Mouse (Mus musculus) liver, postnatal 0 days (tissue): ENCODE measurements around the gene Pola2.

Experiments
- CTCF ChIP-seq: sonication (generic); IDR thresholded peaks from 2 replicates; pipeline ENCODE4 v1.5.1; 2016; ENCODE audit warnings: antibody characterized with exemption, low read depth
- EP300 ChIP-seq: IDR thresholded peaks from 2 replicates; pipeline ENCODE4 v1.6.1; 2016; ENCODE audit warnings: antibody characterized with exemption, low read depth, mild to moderate bottlenecking

- no peak for TF ChIP-seq EP300
- TF ChIP-seq CTCF, result no peak
These were observed 8.0 kb downstream of the Pola2 start for GRCm38 (mm10) chr19:5955704-5956670.
